Comparison of ENCODE assay signal across 10 mouse cellular contexts in the genomic region with DNA sequence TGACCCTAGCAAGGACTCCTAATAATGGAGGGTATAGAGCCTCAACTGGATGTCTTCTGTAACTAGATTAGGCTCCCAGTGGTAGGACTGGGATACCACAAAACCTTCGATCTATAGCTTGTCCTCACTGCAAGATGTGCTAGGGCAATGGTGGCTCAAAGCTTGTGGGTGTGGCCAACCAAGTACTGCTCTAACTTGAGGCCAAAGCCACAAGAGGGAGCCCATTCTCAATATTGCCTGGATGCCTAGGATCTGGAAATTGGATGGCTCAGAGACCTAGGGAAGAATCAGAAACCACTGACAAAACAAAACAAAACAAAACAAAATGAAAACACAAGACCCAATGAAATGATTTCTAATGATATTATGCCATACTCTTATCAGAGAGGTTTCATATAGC.
DNase-seq lines count a peak whose midpoint lies in the region; ATAC-seq and TF ChIP-seq lines count a peak whose summit lies in the region.
"Had no signal": no experiment of that assay in that cellular context is flagged by ENCODE, and none has a peak within 500 bp of the region (broad histone marks: within the 10 kb centered on the region; RNA-seq: fewer than 3 reads in every experiment).

No protein-coding gene starts in this region.

- ATAC-seq in forebrain, embryonic 16.5 days = no peak
- ATAC-seq: activated CD4-positive, CD25-positive, alpha-beta regulatory T cell, adult 4 months had no signal

- H3K27ac ChIP-seq in forebrain, embryonic 10.5 days = no peak overlapping the region
- no peak overlapping the region for H3K27ac ChIP-seq in forebrain, embryonic 16.5 days (ENCODE audit: low read length)
- H3K27ac ChIP-seq in left cerebral cortex, adult 2 months = no peak overlapping the region
- H3K27ac ChIP-seq in limb, embryonic 10.5 days = no peak overlapping the region

- no peak overlapping the region for H3K9ac ChIP-seq in forebrain, embryonic 16.5 days (replicated peaks; ENCODE audit: low read depth, low read length)

- H3K4me3 ChIP-seq in forebrain, embryonic 10.5 days = no peak overlapping the region
- H3K4me3 ChIP-seq in forebrain, embryonic 16.5 days (replicated peaks; ENCODE audit: low read length) = no peak overlapping the region
- no peak overlapping the region for H3K4me3 ChIP-seq in left cerebral cortex, adult 2 months
- no peak overlapping the region for H3K4me3 ChIP-seq in limb, embryonic 10.5 days

- no peaks in the 10 kb centered on the region for H3K4me1 ChIP-seq in forebrain, embryonic 10.5 days
- H3K4me1 ChIP-seq in forebrain, embryonic 16.5 days (replicated peaks; ENCODE audit: control insufficient read depth, insufficient read depth, low read length) = no peaks in the 10 kb centered on the region
- H3K4me1 ChIP-seq in limb, embryonic 10.5 days = no peaks in the 10 kb centered on the region

- 59% methylated on average over 1 of the region's 1 CpGs for WGBS in forebrain, embryonic 10.5 days
- WGBS in forebrain, embryonic 16.5 days = 76% methylated on average over 1 of the region's 1 CpGs
- WGBS in limb, embryonic 10.5 days = 71% methylated on average over 1 of the region's 1 CpGs

- no peaks in the 10 kb centered on the region for H3K36me3 ChIP-seq in forebrain, embryonic 10.5 days (replicated peaks)
- no peaks in the 10 kb centered on the region for H3K36me3 ChIP-seq in forebrain, embryonic 16.5 days (ENCODE audit: control insufficient read depth, insufficient read depth)
- no peaks in the 10 kb centered on the region for H3K36me3 ChIP-seq in limb, embryonic 10.5 days

- no peak overlapping the region for H3K4me2 ChIP-seq in forebrain, embryonic 16.5 days (ENCODE audit: low read length)

- no peaks in the 10 kb centered on the region for H3K27me3 ChIP-seq in forebrain, embryonic 10.5 days (ENCODE audit: poor library complexity, severe bottlenecking)
- H3K27me3 ChIP-seq in forebrain, embryonic 16.5 days (replicated peaks; ENCODE audit: control insufficient read depth, insufficient read depth, low read length) = no peaks in the 10 kb centered on the region
- no peaks in the 10 kb centered on the region for H3K27me3 ChIP-seq in limb, embryonic 10.5 days (ENCODE audit: low read depth, poor library complexity, severe bottlenecking)

- DNase-seq in forebrain, embryonic 10.5 days (ENCODE audit: extremely low spot score, low spot score) = peak; percentile 15
- DNase-seq in left cerebral cortex, adult 2 months (ENCODE audit: extremely low spot score in 1 of 2, low spot score in 2 of 2) = no peak
- no peak for DNase-seq in left cerebral cortex, adult 11 months (ENCODE audit: low spot score)
- DNase-seq in R1 (ENCODE audit: low read depth, low spot score) = peak; percentile 43
- peak; percentile 31 for DNase-seq in limb, embryonic 10.5 days (ENCODE audit: low spot score)
- no peak for DNase-seq in right cerebral cortex, postnatal 14 days
- DNase-seq in cerebellum, adult 8-10 months = no peak
- DNase-seq: B cell, adult 2 months had no signal

- TF ChIP-seq CTCF in left cerebral cortex, adult 2 months (IDR thresholded peaks at IDR 0.05) = peak; percentile 11

- no peaks in the 10 kb centered on the region for H3K9me3 ChIP-seq in forebrain, embryonic 10.5 days
- H3K9me3 ChIP-seq in forebrain, embryonic 16.5 days (ENCODE audit: control insufficient read depth, low read length) = no peaks in the 10 kb centered on the region
- H3K9me3 ChIP-seq in limb, embryonic 10.5 days (replicated peaks) = no peaks in the 10 kb centered on the region

- intact Hi-C loops in left cerebral cortex, adult 2 months (cut with DNase I) = no loop called here

Comparison
In these comparisons a context has a peak if more than half of its experiments do, and no peak if none do; other contexts are left out.
1. DNase-seq: peak in forebrain, embryonic 10.5 days (single experiment), R1 (single experiment) and limb, embryonic 10.5 days (single experiment); none in left cerebral cortex, adult 2 months (0 of 2), left cerebral cortex, adult 11 months (single experiment), right cerebral cortex, postnatal 14 days (single experiment) and cerebellum, adult 8-10 months (single experiment).